ENCODE assay signal across 17 mouse cellular contexts in the genomic region with DNA sequence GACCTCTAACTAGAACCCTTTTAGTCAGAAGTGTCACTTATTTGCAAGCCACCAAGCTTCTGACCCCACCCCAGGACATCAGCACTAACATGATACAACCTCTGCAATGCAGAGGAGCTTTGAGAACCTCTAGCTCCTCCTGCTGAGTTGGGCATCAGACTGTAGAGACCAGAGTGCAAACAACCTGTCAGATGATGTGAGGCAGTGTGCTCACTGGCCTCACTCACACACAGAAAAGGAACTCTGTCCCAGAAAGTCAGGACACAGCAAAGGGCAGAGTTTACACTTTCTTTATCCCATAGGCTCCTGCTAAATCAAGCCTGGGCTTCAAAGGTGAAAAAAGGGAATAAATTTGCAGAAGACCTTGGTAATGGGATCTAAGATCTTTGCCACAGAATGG. TPM values are rescaled to one million over a fixed set of nuclear protein-coding genes. Genes with fewer than 3 reads are reported as not detected.
DNase-seq lines count a peak whose midpoint lies in the region; ATAC-seq and TF ChIP-seq lines count a peak whose summit lies in the region.
"Had no signal": no experiment of that assay in that cellular context is flagged by ENCODE, and none has a peak within 500 bp of the region (broad histone marks: within the 10 kb centered on the region; RNA-seq: fewer than 3 reads in every experiment).

No protein-coding gene starts in this region.

- TF ChIP-seq EP300 in stomach, postnatal 0 days (optimal IDR thresholded peaks at IDR 0.05): no peak

- DNase-seq in heart, adult 11 months: peak; percentile 70
- no peak for DNase-seq in heart, postnatal 4 days
- DNase-seq in kidney, postnatal 0 days (ENCODE audit: low spot score): no peak
- DNase-seq in kidney, adult 18-20 months: no peak
- no peak for DNase-seq in lung, postnatal 10 days
- no peak for DNase-seq in stomach, postnatal 0 days (ENCODE audit: low spot score)
- no peak for DNase-seq in layer of hippocampus, adult 9-10 months (ENCODE audit: low spot score)
- DNase-seq: cerebellum, adult 11-12 months; cerebellum, adult 9-10 months; cerebellum, postnatal 25 days; gastrocnemius, postnatal 14 days; heart, postnatal 10 days had no signal

- H3K9ac ChIP-seq in kidney, postnatal 0 days (ENCODE audit: low read depth, low read length): no peak overlapping the region
- no peak overlapping the region for H3K9ac ChIP-seq in lung, embryonic 15.5 days
- H3K9ac ChIP-seq in stomach, postnatal 0 days (ENCODE audit: low read length): no peak overlapping the region
- H3K9ac ChIP-seq: embryonic facial prominence, embryonic 12.5 days; forebrain, embryonic 15.5 days; hindbrain, embryonic 13.5 days had no signal

- peaks cover 5% of the 10 kb centered on the region; the same call in 1 of the 2 replicates for H3K36me3 ChIP-seq in kidney, postnatal 0 days (ENCODE audit: insufficient read depth, low read length)
- no peaks in the 10 kb centered on the region for H3K36me3 ChIP-seq in lung, embryonic 15.5 days
- H3K36me3 ChIP-seq in stomach, postnatal 0 days (ENCODE audit: control insufficient read depth, insufficient read depth, low read length): no peaks in the 10 kb centered on the region; the same call in 1 of the 2 replicates
- H3K36me3 ChIP-seq: embryonic facial prominence, embryonic 12.5 days; forebrain, embryonic 15.5 days; hindbrain, embryonic 13.5 days had no signal

- H3K4me1 ChIP-seq in kidney, postnatal 0 days (replicated peaks; ENCODE audit: insufficient read depth, low read length): peaks cover 24% of the 10 kb centered on the region
- H3K4me1 ChIP-seq in lung, embryonic 15.5 days: peaks cover 49% of the 10 kb centered on the region
- H3K4me1 ChIP-seq in stomach, postnatal 0 days (replicated peaks; ENCODE audit: control insufficient read depth, insufficient read depth): peaks cover 3% of the 10 kb centered on the region

- H3K4me2 ChIP-seq in kidney, postnatal 0 days (ENCODE audit: low read length): no peak overlapping the region
- no peak overlapping the region for H3K4me2 ChIP-seq in lung, embryonic 15.5 days
- no peak overlapping the region for H3K4me2 ChIP-seq in stomach, postnatal 0 days (replicated peaks; ENCODE audit: low read depth)
- H3K4me2 ChIP-seq: embryonic facial prominence, embryonic 12.5 days; forebrain, embryonic 15.5 days; hindbrain, embryonic 13.5 days had no signal

- ATAC-seq in kidney, postnatal 0 days (replicated peaks; ENCODE audit: low FRiP score, low read depth): peak; percentile 72
- no peak for ATAC-seq in lung, embryonic 15.5 days (ENCODE audit: borderline replicate concordance, extremely low read depth, low FRiP score, low TSS enrichment)
- ATAC-seq in stomach, postnatal 0 days (ENCODE audit: low FRiP score, low TSS enrichment): no peak
- ATAC-seq: forebrain, embryonic 15.5 days had no signal

- no peak overlapping the region for H3K4me3 ChIP-seq in kidney, postnatal 0 days (replicated peaks; ENCODE audit: low read depth, low read length)
- no peak overlapping the region for H3K4me3 ChIP-seq in lung, embryonic 15.5 days
- no peak overlapping the region for H3K4me3 ChIP-seq in stomach, postnatal 0 days (ENCODE audit: low read depth, low read length)
- H3K4me3 ChIP-seq: embryonic facial prominence, embryonic 12.5 days; forebrain, embryonic 15.5 days; hindbrain, embryonic 13.5 days had no signal

- H3K9me3 ChIP-seq in kidney, postnatal 0 days (replicated peaks; ENCODE audit: low read length): no peaks in the 10 kb centered on the region
- no peaks in the 10 kb centered on the region for H3K9me3 ChIP-seq in lung, embryonic 15.5 days
- no peaks in the 10 kb centered on the region for H3K9me3 ChIP-seq in stomach, postnatal 0 days (ENCODE audit: control insufficient read depth, low read length)
- H3K9me3 ChIP-seq: embryonic facial prominence, embryonic 12.5 days; forebrain, embryonic 15.5 days; hindbrain, embryonic 13.5 days had no signal

- peak overlapping the region; percentile 38; the same call in 1 of the 2 replicates for H3K27ac ChIP-seq in kidney, postnatal 0 days
- peak overlapping the region; percentile 46; the same call in 1 of the 2 replicates for H3K27ac ChIP-seq in lung, embryonic 15.5 days
- H3K27ac ChIP-seq in stomach, postnatal 0 days (replicated peaks): peak overlapping the region; percentile 45
- H3K27ac ChIP-seq: embryonic facial prominence, embryonic 12.5 days; forebrain, embryonic 15.5 days; hindbrain, embryonic 13.5 days had no signal

- no peak for TF ChIP-seq CTCF in kidney, postnatal 0 days (IDR thresholded peaks at IDR 0.05; ENCODE audit: low read depth)
- TF ChIP-seq CTCF in stomach, postnatal 0 days (IDR thresholded peaks at IDR 0.05; ENCODE audit: low read depth): no peak

- no peaks in the 10 kb centered on the region for H3K27me3 ChIP-seq in kidney, postnatal 0 days (ENCODE audit: insufficient read depth, low read length)
- no peaks in the 10 kb centered on the region for H3K27me3 ChIP-seq in lung, embryonic 15.5 days
- H3K27me3 ChIP-seq in stomach, postnatal 0 days (ENCODE audit: control insufficient read depth, insufficient read depth, low read length): no peaks in the 10 kb centered on the region
- H3K27me3 ChIP-seq: embryonic facial prominence, embryonic 12.5 days; forebrain, embryonic 15.5 days; hindbrain, embryonic 13.5 days had no signal

RNA-seq across cellular contexts. Expression of a gene that starts 47.4 kb away (rescaled TPM):
- 100 to 1,000 TPM; 152 to 160 TPM for total RNA-seq in heart, postnatal 4 days (2021)
- polyA plus RNA-seq in kidney, postnatal 0 days (2015; fragmentation: Nextera tagmentation; extraction: Ambion mirVana): 156 and 166 TPM in 2 replicates
- polyA plus RNA-seq in lung, embryonic 15.5 days (2015; fragmentation: Nextera tagmentation; extraction: Ambion mirVana): 136 and 146 TPM in 2 replicates
- 122 and 123 TPM in 2 replicates for polyA plus RNA-seq in stomach, postnatal 0 days (2015; fragmentation: Nextera tagmentation; extraction: Ambion mirVana)

RNA-seq across cellular contexts. Expression of a gene that starts 58.4 kb away (rescaled TPM):
- total RNA-seq in heart, postnatal 4 days (2021): under 1 TPM; 0.05 to 0.11 TPM
- 0.05 TPM in 1 of 2 replicates, not detected in the other for polyA plus RNA-seq in kidney, postnatal 0 days (2015; fragmentation: Nextera tagmentation; extraction: Ambion mirVana)
- 0.02 and 0.03 TPM in 2 replicates for polyA plus RNA-seq in lung, embryonic 15.5 days (2015; fragmentation: Nextera tagmentation; extraction: Ambion mirVana)
- polyA plus RNA-seq in stomach, postnatal 0 days (2015; fragmentation: Nextera tagmentation; extraction: Ambion mirVana): 0.02 TPM in 2 replicates
- total RNA-seq: MEL had no signal
